Mouse (Mus musculus) frontal cortex, postnatal 36 days (tissue): Measurements from ENCODE around the gene Gm3604.
"Not testable (repeated sequence)": the region's sequence is repeated elsewhere in the genome, so short reads cannot be mapped to it uniquely, and the experiment has no call there.

Experiments used
- DNase-seq, 2 experiments: peaks; one replicate each; pipeline ENCODE4 v3.0.0; 2022; ENCODE audit warnings: low spot score in 2 of 2

The Gm3604 gene

DNA sequence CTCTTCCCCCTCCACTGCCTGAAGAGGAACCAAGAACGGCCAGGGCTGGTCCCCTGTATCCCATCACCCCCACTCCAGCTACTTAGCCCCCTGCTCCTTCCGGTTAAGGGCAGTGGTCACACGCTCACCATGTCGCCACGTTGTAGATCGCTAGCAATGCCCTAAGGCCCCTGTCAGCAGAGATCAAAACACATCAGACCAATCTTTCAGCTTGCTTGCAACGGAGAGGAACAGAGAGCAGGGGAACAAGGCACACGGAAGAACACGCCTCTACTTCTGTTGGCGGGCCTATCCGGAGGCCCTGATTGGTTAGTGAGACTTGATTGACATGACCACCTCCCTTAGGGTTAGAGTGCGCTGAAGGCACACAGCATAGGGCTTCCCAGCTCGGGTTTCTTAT lies at the start of gene Gm3604:
Gene Gm3604, minus strand, starts transcription at position 226 of the 400 bp plus-strand sequence.
- peak; percentile 11 to 17 for DNase-seq

DNA sequence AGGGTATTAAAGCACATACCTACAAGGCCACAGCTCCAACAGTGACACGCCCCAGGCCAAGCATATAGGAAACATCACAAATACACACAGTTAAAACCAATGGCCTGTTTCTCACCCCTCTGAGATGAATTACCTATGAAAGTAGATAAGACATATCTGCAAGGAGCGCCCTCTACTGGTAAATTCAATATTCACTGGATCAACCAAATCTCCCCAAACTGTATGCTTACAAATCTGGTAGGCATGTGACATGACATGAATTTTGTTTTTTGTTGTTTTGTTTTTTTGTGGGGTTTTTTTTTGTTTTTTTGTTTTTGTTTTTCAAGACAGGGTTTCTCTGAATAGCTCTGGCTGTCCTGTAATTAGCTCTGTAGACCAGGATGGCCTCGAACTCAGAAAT lies 16.2 kb upstream of the Gm3604 start:
- not testable (repeated sequence) for DNase-seq

DNA sequence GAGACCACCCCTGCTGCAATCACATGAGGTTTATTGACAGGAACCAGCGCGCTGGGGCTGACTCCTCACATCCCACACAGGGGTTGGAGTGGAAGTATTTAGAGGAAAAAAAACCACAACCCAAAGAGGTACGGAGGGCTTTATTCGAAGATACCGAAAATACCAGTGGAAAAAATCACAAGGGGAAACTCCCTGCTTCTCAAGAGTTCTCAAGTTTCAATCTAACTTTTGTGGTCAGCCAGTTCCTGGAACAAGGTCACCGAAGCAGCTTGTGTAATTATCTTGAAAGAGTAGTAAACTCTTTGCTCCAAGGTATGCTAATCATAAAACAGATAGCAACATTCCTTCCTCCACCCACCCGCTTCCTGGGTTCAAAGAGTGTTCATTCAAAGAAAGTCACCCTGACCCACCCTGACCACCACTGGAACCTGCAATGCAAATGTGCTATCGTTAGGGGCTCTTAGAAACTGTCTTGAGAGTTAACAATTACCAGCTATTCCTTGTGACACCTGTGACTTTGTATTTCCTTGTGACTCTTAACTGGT lies 7.2 kb upstream of the Gm3604 start:
- DNase-seq: not testable (repeated sequence)

DNA sequence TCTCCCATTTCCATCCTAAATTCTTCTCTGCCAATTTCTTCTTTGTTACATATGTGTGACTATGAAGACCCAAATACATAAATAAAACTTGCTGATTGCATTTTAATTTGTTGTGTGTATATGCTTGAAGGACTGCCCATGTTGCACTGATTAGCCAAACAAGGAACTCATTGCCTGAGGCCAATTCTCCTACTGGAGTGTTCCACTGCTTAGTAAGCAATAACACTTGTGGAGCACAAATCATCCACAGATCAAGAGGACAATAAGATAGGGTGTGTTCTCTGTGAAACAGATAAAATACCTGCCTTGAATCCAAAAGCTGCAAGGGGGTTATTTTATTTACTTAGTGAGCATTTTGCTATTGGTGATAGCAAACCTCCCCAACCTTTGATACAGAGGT lies 51.2 kb downstream of the Gm3604 start:
- DNase-seq: no peak

DNA sequence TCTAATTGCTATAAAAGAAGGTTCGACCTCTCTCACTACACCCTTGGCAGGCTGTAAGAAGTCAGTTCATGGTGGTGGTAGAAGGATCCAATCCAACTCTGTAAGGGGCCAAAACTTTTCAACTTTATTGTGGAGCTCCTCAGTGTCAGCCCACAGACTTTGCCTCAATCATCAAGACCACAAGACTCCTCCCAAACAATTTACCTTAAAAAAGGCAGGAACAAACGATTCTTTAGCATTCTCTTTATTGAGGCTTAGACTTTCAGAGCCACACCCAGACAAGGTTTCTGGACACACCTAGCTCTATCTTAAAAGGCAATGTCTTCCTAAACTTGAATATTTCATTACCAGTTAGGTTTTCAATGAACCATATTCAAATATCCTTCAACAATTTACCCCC lies 51.6 kb downstream of the Gm3604 start:
- no peak for DNase-seq
